Mouse (Mus musculus) brain, embryonic 18.5 days (tissue): ENCODE measurements around the gene Dzip3.

Experiments
- DNase-seq: peaks from one replicate; pipeline ENCODE4 v3.0.0-alpha.2; 2012; ENCODE audit warnings: low read depth, low spot score

The Dzip3 gene

GRCm38 (mm10) chr16:48993559-48994342 is at the start of gene Dzip3, which contains the start of gene Cip2a:
TSS of gene Dzip3 (minus strand) at chr16:48994165.
TSS of gene Cip2a (plus strand) at chr16:48994185.
- peak; percentile 91 for DNase-seq

- no peak for DNase-seq
Observed at GRCm38 (mm10) chr16:49040554-49041221, 46.7 kb upstream of the Dzip3 start.

GRCm38 (mm10) chr16:49037771-49038170 is 43.8 kb upstream of the Dzip3 start:
- DNase-seq: no peak

- DNase-seq: no peak
Observed at GRCm38 (mm10) chr16:49035852-49036251, 41.9 kb upstream of the Dzip3 start.

- DNase-seq: no peak
Observed at GRCm38 (mm10) chr16:49016620-49017332, 22.8 kb upstream of the Dzip3 start.

GRCm38 (mm10) chr16:49004151-49004550 is 10.2 kb upstream of the Dzip3 start:
- DNase-seq: no peak

GRCm38 (mm10) chr16:48994343-48994693 is 353 bp upstream of the Dzip3 start:
- DNase-seq: no peak

GRCm38 (mm10) chr16:48993231-48993558 is 770 bp downstream of the Dzip3 start:
- DNase-seq: no peak

- DNase-seq: no peak
Observed at GRCm38 (mm10) chr16:48992437-48993230, 1.3 kb downstream of the Dzip3 start.

GRCm38 (mm10) chr16:48989700-48990099 is 4.3 kb downstream of the Dzip3 start:
- no peak for DNase-seq

GRCm38 (mm10) chr16:48985034-48985627 is 8.8 kb downstream of the Dzip3 start:
- no peak for DNase-seq

- no peak for DNase-seq
Observed at GRCm38 (mm10) chr16:48979965-48980364, 14.0 kb downstream of the Dzip3 start.

- DNase-seq: no peak
Observed at GRCm38 (mm10) chr16:48973548-48973947, 20.4 kb downstream of the Dzip3 start.

- no peak for DNase-seq
Observed at GRCm38 (mm10) chr16:48972996-48973395, 21.0 kb downstream of the Dzip3 start.

- peak; percentile 18 for DNase-seq
Observed at GRCm38 (mm10) chr16:48941805-48942204, 52.2 kb downstream of the Dzip3 start.

GRCm38 (mm10) chr16:48923724-48924123 is 70.2 kb downstream of the Dzip3 start:
- no peak for DNase-seq

- no peak for DNase-seq
Observed at GRCm38 (mm10) chr16:48913206-48913605, 80.8 kb downstream of the Dzip3 start.

- DNase-seq: no peak
Observed at GRCm38 (mm10) chr16:48911184-48911583, 82.8 kb downstream of the Dzip3 start.

- no peak for DNase-seq
Observed at GRCm38 (mm10) chr16:48899868-48900267, 94.1 kb downstream of the Dzip3 start.

- DNase-seq: no peak
Observed at GRCm38 (mm10) chr16:48890733-48891132, 103.2 kb downstream of the Dzip3 start.
